Mouse (Mus musculus) ES-Bruce4 (cell line): ENCODE measurements at regions not wholly inside any gene's neighbourhood (a gene's known extent, or its start where the extent isn't known, plus 50 kb on each side); places are given as distances from the start of the nearest gene placed in this dataset.

Experiments used
- H3K27ac ChIP-seq: 2 replicates; pipeline ENCODE4 v1.5.1; 2012; ENCODE audit warnings: low read length, inconsistent platforms; ENCODE audit not compliant: insufficient read depth
- H3K27me3 ChIP-seq: 2 replicates; pipeline ENCODE4 v1.6.1; 2012; ENCODE audit warnings: mild to moderate bottlenecking, low read length, inconsistent platforms; ENCODE audit not compliant: control insufficient read depth, poor library complexity, insufficient read depth, severe bottlenecking
- H3K36me3 ChIP-seq: 2 replicates; pipeline ENCODE4 v1.6.1; 2012; ENCODE audit warnings: inconsistent platforms, mild to moderate bottlenecking, low read length, moderate library complexity; ENCODE audit not compliant: control insufficient read depth, poor library complexity, insufficient read depth, severe bottlenecking
- H3K4me1 ChIP-seq: one replicate; pipeline ENCODE4 v1.8.1; 2011; ENCODE audit warnings: low read length; ENCODE audit not compliant: control insufficient read depth, insufficient read depth
- H3K4me3 ChIP-seq: 2 replicates; pipeline ENCODE4 v1.5.1; 2011; ENCODE audit warnings: low read depth, mild to moderate bottlenecking, low read length
- H3K9ac ChIP-seq: 2 replicates; pipeline ENCODE4 v1.6.1; 2012; ENCODE audit warnings: low read depth, mild to moderate bottlenecking, inconsistent platforms; ENCODE audit not compliant: poor library complexity, severe bottlenecking
- H3K9me3 ChIP-seq: replicated peaks from 2 replicates; pipeline ENCODE4 v1.6.1; 2012; ENCODE audit warnings: mild to moderate bottlenecking, low read length, inconsistent platforms; ENCODE audit not compliant: control insufficient read depth, poor library complexity, insufficient read depth, severe bottlenecking
- CTCF ChIP-seq: IDR thresholded peaks from one replicate; pipeline ENCODE4 v1.8.1; 2011; ENCODE audit warnings: low read depth, low read length
- EP300 ChIP-seq: IDR thresholded peaks from 2 replicates; pipeline ENCODE4 v1.6.1; 2011; ENCODE audit warnings: low read depth, low read length; ENCODE audit not compliant: insufficient read depth
- POLR2A ChIP-seq: IDR thresholded peaks from one replicate; pipeline ENCODE4 v1.8.1; 2011; ENCODE audit warnings: low read length; ENCODE audit not compliant: insufficient read depth

GRCm38 (mm10) chr13:28416231-28416630 is 158.9 kb downstream of the Gm11361 start:
- H3K9me3 ChIP-seq = no peaks in the 10 kb centered on the region
- no peaks in the 10 kb centered on the region for H3K27me3 ChIP-seq
- no peak overlapping the region for H3K4me3 ChIP-seq
- no peaks in the 10 kb centered on the region for H3K4me1 ChIP-seq
- H3K9ac ChIP-seq = no peak overlapping the region
- H3K27ac ChIP-seq = no peak overlapping the region
- no peaks in the 10 kb centered on the region for H3K36me3 ChIP-seq
- TF ChIP-seq EP300 (no peak), CTCF (no peak), POLR2A (no peak)

- Histone ChIP-seq H3K4me3 (no peak overlapping the region), H3K36me3 (no peaks in the 10 kb centered on the region)
- TF ChIP-seq POLR2A = no peak
- no peak for TF ChIP-seq EP300
- no peak for TF ChIP-seq CTCF
Measured at GRCm38 (mm10) chr13:28415769-28416168, 158.4 kb downstream of the Gm11361 start.

DNA sequence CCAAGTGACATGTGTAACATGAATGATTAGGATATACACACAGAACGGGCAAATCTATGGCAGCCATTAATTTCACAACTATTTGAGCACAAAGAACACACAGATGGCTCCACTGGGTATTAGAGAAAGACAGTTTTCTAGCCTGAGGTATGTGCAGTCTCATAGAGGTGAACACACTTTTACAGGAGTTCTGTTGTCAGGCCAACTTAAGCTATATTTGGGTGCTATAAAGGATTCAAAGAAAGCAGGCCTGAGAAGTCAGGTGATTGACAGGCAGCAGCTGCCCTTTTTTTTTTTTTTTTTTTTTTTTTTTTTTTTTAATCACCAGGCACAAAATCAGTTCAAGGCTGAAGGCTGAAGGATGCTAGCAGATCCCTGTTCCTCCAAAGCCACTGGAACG is 153.0 kb downstream of the Gm11361 start:
- Histone ChIP-seq H3K4me1 (no peaks in the 10 kb centered on the region), H3K36me3 (no peaks in the 10 kb centered on the region), H3K27me3 (no peaks in the 10 kb centered on the region), H3K4me3 (no peak overlapping the region), H3K27ac (no peak overlapping the region), H3K9ac (no peak overlapping the region), H3K9me3 (no peaks in the 10 kb centered on the region)
- TF ChIP-seq CTCF = no peak

More at GRCm38 (mm10) chr13:28415769-28416168, 158.4 kb downstream of the Gm11361 start:
- Histone ChIP-seq H3K27ac (no peak overlapping the region), H3K9ac (no peak overlapping the region), H3K9me3 (no peaks in the 10 kb centered on the region), H3K27me3 (no peaks in the 10 kb centered on the region), H3K4me1 (no peaks in the 10 kb centered on the region)

GRCm38 (mm10) chr13:28409609-28409902 is 152.2 kb downstream of the Gm11361 start:
- Histone ChIP-seq H3K27me3 (no peaks in the 10 kb centered on the region), H3K36me3 (no peaks in the 10 kb centered on the region), H3K4me1 (no peaks in the 10 kb centered on the region), H3K4me3 (no peak overlapping the region), H3K9me3 (no peaks in the 10 kb centered on the region), H3K27ac (no peak overlapping the region), H3K9ac (no peak overlapping the region)
- TF ChIP-seq EP300 (no peak), POLR2A (no peak), CTCF (no peak)

- Histone ChIP-seq H3K9ac (no peak overlapping the region), H3K4me3 (no peak overlapping the region), H3K36me3 (no peaks in the 10 kb centered on the region), H3K27me3 (no peaks in the 10 kb centered on the region), H3K9me3 (no peaks in the 10 kb centered on the region), H3K4me1 (no peaks in the 10 kb centered on the region), H3K27ac (no peak overlapping the region)
- no peak for TF ChIP-seq POLR2A
- TF ChIP-seq CTCF = no peak
- TF ChIP-seq EP300 = no peak
Measured at GRCm38 (mm10) chr13:28408868-28409608, 151.7 kb downstream of the Gm11361 start.

- Histone ChIP-seq H3K27ac (no peak overlapping the region), H3K4me3 (no peak overlapping the region), H3K36me3 (no peaks in the 10 kb centered on the region), H3K27me3 (no peaks in the 10 kb centered on the region), H3K9me3 (no peaks in the 10 kb centered on the region), H3K4me1 (no peaks in the 10 kb centered on the region), H3K9ac (no peak overlapping the region)
- no peak for TF ChIP-seq CTCF
- no peak for TF ChIP-seq POLR2A
- TF ChIP-seq EP300 = no peak
Measured at GRCm38 (mm10) chr13:28400459-28400858, 143.1 kb downstream of the Gm11361 start.
